Mouse (Mus musculus) liver, embryonic 11.5 days (tissue): ENCODE results near the gene Hoxd4. TPM values are rescaled to one million over a fixed set of nuclear protein-coding genes. Genes with fewer than 3 reads are reported as not detected.
A peak's percentile ranks its signal among the peaks of the same experiment; 100 is the strongest.

Experiments used
- ATAC-seq: fragments of 200-750 bp; cut with Nextera tagmentation; replicated peaks from 2 replicates; pipeline ENCODE4 v1.8.0; 2017; ENCODE audit warnings: moderate number of reproducible peaks, mild to moderate bottlenecking, moderate TSS enrichment, moderate library complexity; ENCODE audit not compliant: low FRiP score
- DNase-seq: peaks from one replicate; pipeline ENCODE4 v3.0.0-alpha.2; 2017; ENCODE audit warnings: low spot score
- H3K27ac ChIP-seq: fragments of 300-500 bp; sonication (generic); 2 replicates; pipeline ENCODE4 v1.5.1; 2014; ENCODE audit warnings: mild to moderate bottlenecking, low read depth, low read length, control low read depth
- H3K27me3 ChIP-seq: fragments of 300-500 bp; sonication (generic); replicated peaks from 2 replicates; pipeline ENCODE4 v1.6.1; 2014; ENCODE audit warnings: low read length, mixed read lengths; ENCODE audit not compliant: control insufficient read depth, insufficient read depth
- H3K36me3 ChIP-seq: fragments of 300-500 bp; sonication (generic); 2 replicates; pipeline ENCODE4 v1.6.1; 2014; ENCODE audit warnings: mild to moderate bottlenecking, low read length, moderate library complexity, mixed read lengths; ENCODE audit not compliant: control insufficient read depth, insufficient read depth
- H3K4me1 ChIP-seq: fragments of 300-500 bp; sonication (generic); replicated peaks from 2 replicates; pipeline ENCODE4 v1.6.1; 2014; ENCODE audit warnings: low read length, mixed read lengths; ENCODE audit not compliant: control insufficient read depth, insufficient read depth
- H3K4me2 ChIP-seq: fragments of 300-500 bp; sonication (generic); 2 replicates; pipeline ENCODE4 v1.6.1; 2014; ENCODE audit warnings: mild to moderate bottlenecking, control low read depth, moderate library complexity
- H3K4me3 ChIP-seq: fragments of 300-500 bp; sonication (generic); 2 replicates; pipeline ENCODE4 v1.5.1; 2014; ENCODE audit warnings: low read depth, low read length, control low read depth
- H3K9ac ChIP-seq: fragments of 300-500 bp; sonication (generic); 2 replicates; pipeline ENCODE4 v1.6.1; 2014; ENCODE audit warnings: low read depth, low read length, control low read depth
- H3K9me3 ChIP-seq: fragments of 300-500 bp; sonication (generic); 2 replicates; pipeline ENCODE4 v1.6.1; 2016; ENCODE audit warnings: low read length, inconsistent platforms, mixed read lengths; ENCODE audit not compliant: control insufficient read depth
- WGBS: fragments of 180-500 bp; shearing (Covaris S2); extraction: QIAGEN DNeasy Blood & Tissue Kit; methylation state at CpG from one replicate; pipeline ENCODE4 v1.1.7; 2014; 5-methylcytosine and 5-hydroxymethylcytosine counted together
- polyA plus RNA-seq: library from polyadenylated mRNA; unstranded; fragments of >200 nt; fragmentation: Nextera tagmentation; extraction: Ambion mirVana; gene quantifications from 2 replicates; pipeline ENCODE4 v1.2.1, GENCODE M21; 2014

The Hoxd4 gene
- polyA plus RNA-seq, 1 experiment from 2014 or later = 0.18 TPM

DNA sequence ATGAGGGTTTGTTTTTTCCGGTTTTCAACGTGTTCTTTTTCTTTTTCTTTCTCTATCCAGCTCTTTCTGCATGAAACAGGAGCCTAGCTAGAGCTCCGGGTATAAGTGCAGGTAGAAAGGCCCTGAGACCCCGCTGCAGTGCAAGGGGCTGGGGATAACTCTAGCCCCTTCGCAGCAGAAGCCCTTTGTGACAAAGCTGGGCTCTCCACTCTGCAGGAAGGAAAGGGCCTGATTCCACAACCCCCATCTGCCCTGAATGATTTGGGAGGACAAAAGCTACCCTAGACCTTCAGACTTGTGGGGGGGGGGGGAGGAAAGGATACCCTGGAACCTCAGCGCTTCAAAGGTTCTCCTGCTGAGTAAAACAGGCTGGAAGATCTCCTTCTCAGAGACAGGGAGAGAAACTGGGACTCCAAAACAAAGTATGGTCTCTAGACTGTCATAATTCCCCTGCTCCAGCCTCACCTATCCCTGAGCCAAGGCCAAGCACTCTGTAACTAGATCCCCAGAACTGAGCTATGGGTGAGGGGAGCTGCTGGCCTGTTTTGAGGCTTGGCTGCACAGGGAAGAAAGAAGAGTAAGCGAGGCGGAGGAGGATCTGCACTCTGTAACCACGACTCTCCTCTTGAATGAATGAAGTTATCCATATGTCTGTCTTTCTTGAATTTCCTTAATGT is 35.2 kb upstream of the Hoxd4 start:
- DNase-seq (peak; percentile 30), ATAC-seq (no peak)
- Histone ChIP-seq H3K4me1 (no peaks in the 10 kb centered on the region), H3K36me3 (no peaks in the 10 kb centered on the region), H3K27ac (no peak overlapping the region), H3K4me3 (no peak overlapping the region), H3K9ac (no peak overlapping the region), H3K4me2 (no peak overlapping the region), H3K9me3 (no peaks in the 10 kb centered on the region), H3K27me3 (peaks cover 100% of the 10 kb centered on the region)
- 4% methylated on average over 9 of the region's 9 CpGs for WGBS

DNA sequence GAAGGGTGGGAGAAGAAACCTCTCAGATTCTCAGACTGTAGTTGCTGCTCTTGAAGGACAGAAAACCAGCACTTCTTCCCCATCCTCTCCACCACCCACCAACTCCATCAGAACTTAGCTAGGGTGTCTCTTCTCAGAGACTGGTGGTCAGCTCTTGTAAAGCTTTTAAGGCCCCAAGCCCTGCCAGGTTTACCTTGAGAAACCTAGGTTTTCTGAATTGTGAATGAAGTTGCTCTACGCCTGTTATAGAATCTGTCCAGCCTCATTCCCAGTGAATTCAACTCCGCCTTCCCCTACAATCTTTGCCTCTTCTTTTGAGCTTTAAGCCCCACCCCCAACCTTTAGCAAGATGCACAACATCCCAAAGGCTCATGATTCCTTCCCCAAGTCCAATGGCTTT is 34.6 kb upstream of the Hoxd4 start:
- 9% methylated on average over 2 of the region's 2 CpGs for WGBS
- H3K9me3 ChIP-seq = no peaks in the 10 kb centered on the region
- no peak overlapping the region for H3K9ac ChIP-seq
- 0 out of 2 replicates have a peak, but pooled peaks cover 3% of the 10 kb centered on the region for H3K4me1 ChIP-seq
- no peaks in the 10 kb centered on the region for H3K36me3 ChIP-seq
- H3K27me3 ChIP-seq = peaks cover 100% of the 10 kb centered on the region
- H3K27ac ChIP-seq = no peak overlapping the region
- no peak overlapping the region for H3K4me2 ChIP-seq
- DNase-seq (no peak), ATAC-seq (no peak)
- no peak overlapping the region for H3K4me3 ChIP-seq

DNA sequence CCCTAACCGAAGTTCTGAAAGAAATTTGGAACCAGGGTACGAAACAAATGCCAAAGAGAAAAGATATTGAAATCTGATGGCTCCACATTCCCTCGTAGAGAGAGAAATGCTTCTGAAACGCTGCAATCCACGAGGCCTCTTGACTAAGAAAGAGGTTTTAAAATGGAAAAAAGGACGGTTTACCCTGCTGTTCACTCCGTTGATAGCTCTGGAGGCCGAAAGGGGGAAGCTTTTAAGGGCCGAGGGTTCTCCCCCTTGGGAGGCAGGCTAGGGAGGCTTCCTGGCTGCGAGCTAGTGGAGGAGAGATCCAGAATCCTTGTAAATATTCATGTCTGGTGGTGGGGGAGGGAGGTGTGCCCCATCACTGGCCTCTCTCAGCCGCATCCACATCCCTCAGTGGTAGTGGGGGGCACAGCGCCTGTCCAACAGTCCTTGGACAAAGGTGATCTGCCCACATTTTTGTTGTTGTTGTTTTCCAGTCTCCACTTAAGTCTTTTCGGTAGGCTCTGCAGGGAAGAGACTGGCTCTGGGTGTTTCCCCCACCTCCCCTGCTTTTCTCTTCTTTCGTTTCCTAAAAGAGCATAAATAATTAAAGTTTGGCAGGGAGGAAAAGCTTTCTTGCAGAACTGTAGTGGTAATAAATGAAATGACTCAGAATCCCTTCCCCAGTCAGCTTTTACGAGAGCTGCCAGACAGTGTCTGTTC is 32.7 kb upstream of the Hoxd4 start, which contains the start of gene Hoxd11:
Gene Hoxd11 (plus strand): TSS at position 667 of the 705 bp plus-strand sequence.
- no peak for DNase-seq
- Histone ChIP-seq H3K27ac (no peak within 1 kb of the TSS), H3K9me3 (no peaks in the 10 kb centered on the region)

DNA sequence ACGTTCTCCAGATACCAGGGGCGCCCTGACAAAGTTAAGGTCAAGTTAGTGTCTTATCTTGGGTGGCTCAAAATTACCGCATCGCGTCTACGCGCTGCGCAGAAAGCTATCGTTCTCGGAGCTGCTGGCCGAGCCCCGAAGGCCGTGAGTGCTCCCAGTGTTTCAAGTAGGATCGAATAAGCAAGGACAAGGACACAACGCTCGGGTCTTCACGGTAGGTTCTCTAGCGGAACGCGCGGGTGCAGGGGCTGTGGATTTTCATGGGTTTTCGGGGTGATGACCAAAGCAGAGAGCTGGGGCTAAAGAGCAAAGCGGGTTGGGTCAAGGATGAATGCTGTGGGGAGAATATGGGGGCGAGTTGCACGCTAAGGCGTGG is 32.1 kb upstream of the Hoxd4 start:
- no peak for DNase-seq
- peak overlapping the region; percentile 6; the same call in 1 of the 2 replicates for H3K4me2 ChIP-seq
- peaks cover 100% of the 10 kb centered on the region for H3K27me3 ChIP-seq
- 2% methylated on average over 26 of the region's 26 CpGs for WGBS
- no peak overlapping the region for H3K27ac ChIP-seq
- H3K36me3 ChIP-seq = no peaks in the 10 kb centered on the region
- no peaks in the 10 kb centered on the region for H3K9me3 ChIP-seq
- no peak overlapping the region for H3K9ac ChIP-seq
- H3K4me3 ChIP-seq = no peak overlapping the region
- ATAC-seq = no peak
- H3K4me1 ChIP-seq = peaks cover 7% of the 10 kb centered on the region; the same call in 1 of the 2 replicates

More for the DNA sequence above, 32.7 kb upstream of the Hoxd4 start, which contains the start of gene Hoxd11:
- Histone ChIP-seq H3K4me1 (peaks cover 7% of the 10 kb centered on the region; the same call in 1 of the 2 replicates), H3K9ac (no peak within 1 kb of the TSS), H3K27me3 (peaks cover 100% of the 10 kb centered on the region), H3K4me3 (no peak within 1 kb of the TSS), H3K36me3 (no peaks in the 10 kb centered on the region), H3K4me2 (peak within 1 kb of the TSS; percentile 6; the same call in 1 of the 2 replicates)
- no peak for ATAC-seq
- WGBS = 5% methylated on average over 15 of the region's 15 CpGs

DNA sequence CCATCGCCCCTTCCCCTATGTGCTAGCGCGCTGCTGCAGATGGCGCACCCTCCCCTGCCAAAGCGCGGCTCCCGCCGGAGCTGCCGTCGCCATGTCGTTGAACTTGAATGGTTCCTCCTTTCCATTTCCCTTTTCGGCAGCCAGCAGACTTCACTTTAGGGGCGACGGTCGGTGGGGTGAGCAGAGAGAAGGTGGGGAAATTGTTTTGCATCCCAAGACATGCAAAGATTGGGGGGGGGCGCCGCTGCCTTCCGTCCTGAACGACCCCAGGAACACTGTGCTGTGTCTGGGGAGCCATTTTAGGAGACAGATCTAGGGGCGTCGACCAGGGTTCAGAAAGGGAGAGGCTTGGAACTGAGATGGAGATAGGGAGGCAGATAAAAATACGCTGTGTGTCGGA is 31.7 kb upstream of the Hoxd4 start:
- H3K4me2 ChIP-seq = peak overlapping the region; percentile 6; the same call in 1 of the 2 replicates
- DNase-seq (no peak), ATAC-seq (no peak)
- no peak overlapping the region for H3K9ac ChIP-seq
- peaks cover 7% of the 10 kb centered on the region; the same call in 1 of the 2 replicates for H3K4me1 ChIP-seq
- peaks cover 100% of the 10 kb centered on the region for H3K27me3 ChIP-seq
- WGBS = 2% methylated on average over 23 of the region's 23 CpGs
- H3K9me3 ChIP-seq = no peaks in the 10 kb centered on the region
- no peak overlapping the region for H3K4me3 ChIP-seq
- H3K27ac ChIP-seq = no peak overlapping the region
- no peaks in the 10 kb centered on the region for H3K36me3 ChIP-seq

DNA sequence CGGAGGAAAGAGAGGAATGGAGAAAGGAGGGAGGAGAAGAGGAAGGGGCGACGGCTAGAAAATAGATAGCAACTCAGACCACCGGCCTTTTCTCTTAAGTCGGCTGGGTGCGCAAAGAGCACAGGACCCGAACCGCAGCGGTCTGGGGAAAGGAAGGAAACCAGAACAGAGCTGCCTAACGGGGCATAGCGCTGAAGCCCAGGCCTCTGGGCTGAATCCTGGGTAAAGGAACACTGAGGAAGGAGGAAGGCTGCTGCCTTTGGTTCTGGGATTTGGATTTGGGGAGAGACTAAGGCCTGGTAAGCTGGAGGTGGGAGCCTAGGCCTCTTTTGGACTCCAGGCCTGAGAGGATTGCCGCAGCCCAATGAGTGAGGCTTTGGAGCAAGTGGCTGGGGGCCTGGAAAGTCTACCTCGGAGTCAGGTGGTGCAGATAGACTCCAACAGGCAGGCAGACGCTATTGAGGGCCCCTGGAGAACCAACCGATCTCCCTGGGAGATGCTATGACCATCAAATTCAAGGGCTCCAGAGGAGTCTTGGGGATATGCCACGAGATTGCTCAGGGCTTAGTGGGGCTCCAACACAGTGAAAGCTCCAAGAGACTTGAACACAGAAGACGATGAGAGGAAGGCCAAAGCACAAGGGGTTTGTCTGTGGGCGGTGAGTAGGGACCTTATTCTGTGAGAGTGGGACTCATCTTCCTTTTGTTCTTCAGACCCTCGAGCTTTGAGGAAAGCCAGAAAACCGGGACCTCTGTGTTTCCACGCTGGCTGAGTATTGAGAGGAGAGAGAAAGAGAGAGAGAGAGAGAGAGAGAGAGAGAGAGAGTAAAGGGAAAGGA is 30.9 kb upstream of the Hoxd4 start:
- 1% methylated on average over 21 of the region's 21 CpGs for WGBS
- Histone ChIP-seq H3K4me3 (no peak overlapping the region), H3K9ac (no peak overlapping the region), H3K9me3 (no peaks in the 10 kb centered on the region), H3K4me1 (peaks cover 7% of the 10 kb centered on the region; the same call in 1 of the 2 replicates), H3K36me3 (no peaks in the 10 kb centered on the region), H3K27me3 (peaks cover 100% of the 10 kb centered on the region), H3K4me2 (no peak overlapping the region), H3K27ac (no peak overlapping the region)
- ATAC-seq (no peak), DNase-seq (no peak)

DNA sequence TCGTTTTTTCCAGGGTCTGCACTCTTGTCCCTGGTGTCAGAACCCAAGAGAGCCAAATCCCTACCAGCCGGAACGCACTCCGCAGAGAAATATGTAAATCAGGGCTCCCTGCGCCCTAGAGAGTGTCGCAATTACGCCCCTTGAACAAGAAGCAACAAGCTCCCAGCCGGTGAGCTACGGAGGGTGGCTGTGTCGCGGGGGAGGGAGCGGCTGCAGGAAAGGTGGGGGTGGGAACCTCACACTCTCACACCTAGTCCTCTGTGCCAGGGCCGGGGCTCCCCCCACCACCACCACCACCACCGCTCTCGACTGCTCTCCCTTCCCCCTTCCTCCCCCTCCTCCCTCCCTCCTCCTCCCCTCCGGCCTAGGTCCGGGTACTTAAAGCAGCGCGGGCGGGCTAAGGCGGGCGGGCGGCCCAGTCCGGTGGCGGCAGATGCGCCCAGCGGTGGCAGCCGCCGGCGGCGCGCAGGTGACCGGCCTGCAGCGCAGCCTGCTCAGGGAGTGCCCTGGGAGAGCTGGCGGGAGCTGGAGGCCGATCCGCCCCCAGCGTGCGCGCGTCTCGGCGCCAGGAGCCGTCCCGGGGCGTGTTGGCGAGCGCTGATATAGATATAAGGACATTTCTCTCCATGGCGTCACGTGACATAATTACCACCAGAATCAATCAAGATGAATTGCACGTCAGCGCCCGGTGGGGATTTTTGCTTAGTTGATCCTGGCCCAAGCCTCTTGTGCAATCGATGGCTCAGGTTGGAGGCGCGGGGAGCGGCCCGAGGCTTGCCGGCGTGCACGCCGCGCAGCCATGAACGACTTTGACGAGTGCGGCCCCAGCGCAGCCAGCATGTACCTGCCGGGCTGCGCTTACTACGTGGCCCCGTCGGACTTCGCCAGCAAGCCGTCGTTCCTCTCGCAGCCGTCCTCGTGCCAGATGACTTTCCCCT is 29.9 kb upstream of the Hoxd4 start:
- DNase-seq (no peak), ATAC-seq (no peak; the same call in 1 of the 2 replicates)
- Histone ChIP-seq H3K4me1 (peaks cover 7% of the 10 kb centered on the region; the same call in 1 of the 2 replicates), H3K4me2 (peak overlapping the region; percentile 31), H3K36me3 (no peaks in the 10 kb centered on the region), H3K27ac (no peak overlapping the region), H3K9ac (no peak overlapping the region), H3K9me3 (no peaks in the 10 kb centered on the region), H3K27me3 (peaks cover 99% of the 10 kb centered on the region), H3K4me3 (peak overlapping the region; percentile 14; the same call in 1 of the 2 replicates)
- 2% methylated on average over 76 of the region's 78 CpGs for WGBS
